In the genomic region with DNA sequence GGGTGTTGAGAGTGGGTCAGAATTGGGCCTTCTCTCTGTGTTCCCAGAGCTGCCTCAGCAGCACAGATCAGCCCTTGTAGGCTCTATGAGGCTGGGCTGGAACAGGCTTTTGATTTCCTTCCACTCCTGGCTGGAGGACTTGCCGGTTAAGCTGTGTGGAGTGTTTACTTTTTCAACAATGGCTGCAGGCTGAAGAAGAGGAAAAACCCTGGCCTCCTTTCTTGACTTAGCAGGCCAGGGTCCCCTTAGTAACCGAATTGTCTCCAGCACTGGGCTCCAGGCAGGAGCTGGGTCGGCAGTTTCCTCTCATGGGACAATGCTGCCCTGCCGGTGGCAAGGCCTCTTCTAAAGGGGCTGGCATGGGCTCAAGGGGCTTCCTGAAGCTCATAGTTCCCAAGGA, we compare ENCODE assay signal across 8 mouse cellular contexts.
DNase-seq lines count a peak whose midpoint lies in the region; ATAC-seq and TF ChIP-seq lines count a peak whose summit lies in the region.

No protein-coding gene starts in this region.

- H3K9ac ChIP-seq in stomach, embryonic 14.5 days (replicated peaks; ENCODE audit: low read depth, low read length): no peak overlapping the region

- no peak for TF ChIP-seq POLR2A in lung, adult 2 months (IDR thresholded peaks at IDR 0.05; ENCODE audit: borderline replicate concordance, extremely low read depth, low read depth, low read length)

- H3K36me3 ChIP-seq in stomach, embryonic 14.5 days (ENCODE audit: control insufficient read depth, insufficient read depth, low read length): no peaks in the 10 kb centered on the region

- H3K4me1 ChIP-seq in lung, adult 2 months (ENCODE audit: control insufficient read depth, insufficient read depth, low read length): peaks cover 10% of the 10 kb centered on the region
- H3K4me1 ChIP-seq in stomach, embryonic 14.5 days (ENCODE audit: control insufficient read depth, insufficient read depth, low read length): no peaks in the 10 kb centered on the region; the same call in 1 of the 2 replicates

- H3K9me3 ChIP-seq in stomach, embryonic 14.5 days (ENCODE audit: control insufficient read depth, low read depth, low read length): no peaks in the 10 kb centered on the region

- WGBS in lung, adult 2 months: 18% methylated on average over 4 of the region's 4 CpGs
- WGBS in stomach, embryonic 14.5 days: 50% methylated on average over 4 of the region's 4 CpGs

- H3K4me3 ChIP-seq in lung, adult 2 months (replicated peaks; ENCODE audit: extremely low read depth, low read depth, low read length): no peak overlapping the region
- H3K4me3 ChIP-seq in stomach, embryonic 14.5 days (ENCODE audit: low read depth, low read length): no peak overlapping the region

- H3K27me3 ChIP-seq in stomach, embryonic 14.5 days (ENCODE audit: control insufficient read depth, insufficient read depth, low read length): no peaks in the 10 kb centered on the region

- TF ChIP-seq CTCF in lung, adult 2 months (IDR thresholded peaks at IDR 0.05; ENCODE audit: insufficient read depth, low read length): no peak

- H3K4me2 ChIP-seq in stomach, embryonic 14.5 days (replicated peaks; ENCODE audit: low read depth, low read length): no peak overlapping the region

- peak; percentile 49; the same call in 1 of the 2 replicates for ATAC-seq in stomach, embryonic 14.5 days (ENCODE audit: insufficient number of reproducible peaks, insufficient read depth, low FRiP score, low read depth)

- H3K27ac ChIP-seq in stomach, embryonic 14.5 days (ENCODE audit: low read length): no peak overlapping the region

- DNase-seq in cerebellum, adult 8-10 months: peak; percentile 4
- DNase-seq in cerebellum, postnatal 14 days: no peak
- DNase-seq in left cerebral cortex, adult 9 months (ENCODE audit: low spot score in 2 of 2): peak; percentile 40 to 46
- DNase-seq in left cerebral cortex, adult 18-20 months (ENCODE audit: low spot score in 2 of 2): no peak
- peak; percentile 43 for DNase-seq in lung, adult 2 months
- DNase-seq in thymus, postnatal 10 days (ENCODE audit: low spot score in 2 of 2): no peak
- DNase-seq in cerebellum, adult 9-10 months: no peak

Comparison
In these comparisons a context has a peak if more than half of its experiments do, and no peak if none do; other contexts are left out.
1. DNase-seq: peak in cerebellum, adult 8-10 months (single experiment), left cerebral cortex, adult 9 months (2 of 2) and lung, adult 2 months (single experiment); none in cerebellum, postnatal 14 days (0 of 2), left cerebral cortex, adult 18-20 months (0 of 2), thymus, postnatal 10 days (0 of 2) and cerebellum, adult 9-10 months (single experiment).